Mouse (Mus musculus) bone marrow, adult 2 months (tissue): Measurements from ENCODE around the gene Sntb2.

Source experiments
- CTCF ChIP-seq: fragments of 200-500 bp; IDR thresholded peaks from 2 replicates; pipeline ENCODE4 v1.5.1; 2011; ENCODE audit warnings: low read length, control low read depth; ENCODE audit not compliant: control insufficient read depth, insufficient read depth
- POLR2A ChIP-seq: fragments of 200-500 bp; IDR thresholded peaks from 2 replicates; pipeline ENCODE4 v1.6.1; 2011; ENCODE audit warnings: low read depth, mild to moderate bottlenecking, control low read depth, low read length, borderline replicate concordance; ENCODE audit not compliant: control insufficient read depth

DNA sequence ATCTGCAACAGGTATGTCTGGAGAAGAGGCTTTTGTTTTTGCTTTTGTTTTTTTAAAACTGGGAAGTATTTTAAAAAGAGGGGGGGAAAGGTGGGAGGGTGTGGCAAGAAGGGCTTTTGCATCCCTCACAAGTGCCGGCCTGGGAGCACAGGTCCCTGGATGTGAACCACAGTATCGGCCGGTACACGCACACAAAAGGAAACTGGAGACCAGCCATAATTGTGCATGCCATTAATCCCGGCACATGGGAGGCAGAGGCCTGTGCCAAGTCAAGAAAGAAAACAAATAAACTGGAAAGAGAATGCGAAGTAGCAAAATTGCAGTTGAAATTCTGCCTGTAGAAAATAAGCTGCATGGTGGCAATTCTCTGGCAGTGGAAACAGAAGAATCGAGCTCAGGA, 27.3 kb upstream of the Sntb2 start:
- TF ChIP-seq POLR2A, result no peak
- TF ChIP-seq CTCF, result no peak
